Mouse (Mus musculus) gastrocnemius, adult 2 months (tissue): Measurements from ENCODE around the gene Gramd1b. TPM values are rescaled to one million over a fixed set of nuclear protein-coding genes. Genes with fewer than 3 reads are reported as not detected.
A peak's percentile ranks its signal among the peaks of the same experiment; 100 is the strongest.

Experiments used
- DNase-seq: peaks from one replicate; pipeline ENCODE4 v3.0.0; 2022
- H3K27ac ChIP-seq: fragments of 200-600 bp; 2 replicates; pipeline ENCODE4 v1.8.1; 2022; ENCODE audit warnings: mild to moderate bottlenecking
- H3K4me3 ChIP-seq: fragments of 200-600 bp; 2 replicates; pipeline ENCODE4 v1.8.1; 2022; ENCODE audit warnings: mild to moderate bottlenecking, moderate library complexity
- CTCF ChIP-seq: fragments of 200-600 bp; IDR thresholded peaks from 2 replicates; pipeline ENCODE4 v1.8.1; 2022; ENCODE audit warnings: antibody characterized with exemption, mild to moderate bottlenecking, moderate library complexity
- intact Hi-C: fragments of 180-260 bp; cut with DNase I; formaldehyde crosslinking; loops from one replicate; pipeline ENCODE4 v1.15.1; 2025
- total RNA-seq, 2 experiments: library from RNA; stranded (reverse); gene quantifications; 2 replicates each; pipeline ENCODE4 v1.2.3; 2021

Gramd1b gene
- total RNA-seq, 2 experiments from 2014 or later = 5.3 to 8.2 TPM

DNA sequence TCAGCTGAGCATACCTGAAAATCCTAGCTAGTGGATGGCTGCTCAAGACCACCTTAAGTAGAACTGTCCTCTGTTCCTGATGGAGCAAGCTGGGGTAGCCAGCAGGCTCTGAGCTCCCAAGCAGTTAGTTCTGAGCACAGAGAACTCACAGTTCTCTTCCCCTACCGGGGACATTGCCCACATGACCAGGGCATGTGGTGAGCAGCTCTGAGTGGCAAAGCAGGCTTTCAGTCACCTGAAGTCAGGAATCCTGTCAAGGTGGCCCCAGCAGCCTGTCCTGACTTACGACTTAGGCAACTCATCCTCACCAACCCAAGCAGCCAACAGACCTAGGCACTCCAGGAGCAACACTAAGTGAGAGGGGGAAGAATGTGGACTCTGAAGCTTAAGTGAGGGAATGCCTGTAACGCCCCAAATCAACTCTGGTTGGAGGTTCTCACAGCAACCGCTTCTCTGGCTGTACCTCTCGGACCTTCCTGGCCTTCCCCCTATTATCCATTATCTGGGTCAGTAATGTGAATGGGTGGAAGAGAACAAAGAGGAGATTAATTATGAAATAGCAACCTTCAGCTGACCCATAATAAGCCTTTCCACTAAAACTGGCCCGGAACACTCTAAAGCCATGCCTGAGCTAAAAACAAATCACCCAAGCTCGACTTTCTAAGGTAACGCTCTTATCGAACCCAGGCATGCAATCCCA lies 154.3 kb downstream of the Gramd1b start:
- Histone ChIP-seq H3K4me3 (no peak overlapping the region), H3K27ac (no peak overlapping the region)
- no peak for DNase-seq
- intact Hi-C loops = no loop called here
- no peak for TF ChIP-seq CTCF

DNA sequence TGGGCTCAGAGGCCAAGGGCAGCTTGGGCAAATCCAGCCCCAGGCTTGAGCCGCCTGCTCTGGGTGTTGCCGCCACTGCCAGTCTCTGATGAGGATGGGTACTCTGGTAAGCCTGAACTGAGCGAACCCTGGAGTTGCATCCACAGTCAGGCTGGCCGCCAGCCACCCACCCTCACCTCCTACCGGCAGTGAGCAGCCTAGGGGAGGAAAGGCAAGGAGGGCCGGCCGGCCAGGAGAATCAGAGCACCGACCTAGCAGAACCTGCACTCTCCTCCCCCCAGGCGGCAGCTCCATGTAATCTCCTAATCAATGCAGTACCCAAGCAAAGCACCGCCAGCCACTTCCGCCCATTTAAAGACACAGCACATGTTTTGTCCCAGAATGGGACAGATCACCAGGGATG lies 155.0 kb downstream of the Gramd1b start:
- DNase-seq = no peak
- Histone ChIP-seq H3K27ac (no peak overlapping the region), H3K4me3 (peak overlapping the region; percentile 5)
- intact Hi-C loops = no loop called here
- TF ChIP-seq CTCF = no peak

DNA sequence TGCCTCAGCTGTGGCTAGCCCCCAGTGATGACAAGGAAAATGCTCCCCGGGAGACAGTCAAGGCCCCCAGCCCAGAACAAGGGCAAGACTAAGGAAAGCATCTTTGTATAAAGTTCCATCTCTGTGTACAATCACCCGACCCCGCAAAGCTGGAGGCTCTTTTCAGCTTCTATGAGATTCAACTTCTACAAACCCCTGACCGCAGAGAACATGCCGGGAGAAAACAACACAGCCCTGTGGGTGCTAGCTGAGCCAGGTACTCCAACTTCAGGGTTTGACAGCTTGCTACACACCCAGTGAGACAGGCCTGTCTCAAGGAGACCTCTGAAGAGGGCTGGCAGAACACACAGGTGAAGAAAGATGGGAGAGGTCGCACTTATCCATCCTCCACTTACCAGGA lies 155.7 kb downstream of the Gramd1b start:
- DNase-seq = no peak
- Histone ChIP-seq H3K27ac (no peak overlapping the region), H3K4me3 (no peak overlapping the region)
- TF ChIP-seq CTCF = no peak
- intact Hi-C loops = no loop called here

GRCm38 (mm10) chr9:40374992-40375391 lies 156.2 kb downstream of the Gramd1b start:
- no peak for DNase-seq
- TF ChIP-seq CTCF = no peak
- no peak overlapping the region for H3K4me3 ChIP-seq
- no peak overlapping the region for H3K27ac ChIP-seq
- intact Hi-C loops = no loop called here

DNA sequence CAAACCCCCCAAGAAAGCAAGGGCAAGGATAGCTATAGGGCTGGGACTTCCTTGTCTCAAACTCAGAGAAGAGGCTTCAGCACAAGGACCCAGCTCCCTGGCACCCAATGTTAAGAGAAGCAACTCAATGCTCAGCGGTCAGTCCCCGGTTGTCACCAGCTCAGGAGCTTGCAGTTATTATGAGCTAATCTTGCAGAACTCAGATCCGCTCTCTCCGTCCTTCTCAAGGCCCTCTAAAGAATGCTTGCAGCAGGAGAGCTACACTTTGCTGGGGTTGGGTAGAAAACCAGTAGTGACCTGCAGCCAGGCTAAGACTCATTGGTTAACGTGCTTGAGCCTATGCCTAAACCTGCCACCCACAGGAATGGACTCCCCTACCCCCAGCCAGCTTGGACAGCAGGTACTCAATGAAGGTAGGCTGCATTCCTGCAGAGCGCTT lies 156.6 kb downstream of the Gramd1b start:
- Histone ChIP-seq H3K4me3 (no peak overlapping the region), H3K27ac (no peak overlapping the region)
- no peak for TF ChIP-seq CTCF
- no peak for DNase-seq
- intact Hi-C loops = no loop called here

DNA sequence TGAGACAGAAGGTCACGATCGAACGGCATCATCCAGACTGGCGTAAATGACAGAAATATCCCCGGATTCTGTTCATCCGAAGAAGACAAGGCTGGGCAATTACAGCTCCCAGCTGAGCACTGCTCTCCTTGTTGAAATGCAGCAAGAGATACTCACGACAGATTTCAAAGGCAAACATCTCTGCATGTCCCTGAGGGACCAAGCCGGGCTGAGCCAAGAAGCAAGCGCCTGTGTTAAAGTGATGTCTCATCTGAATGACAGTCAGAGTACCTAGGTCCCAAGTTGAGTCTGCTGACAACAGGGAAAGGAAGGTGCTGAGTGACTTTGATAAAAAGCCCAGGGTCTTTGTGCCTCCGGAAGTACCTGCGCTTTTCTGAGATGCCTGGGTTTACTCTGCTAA lies 157.1 kb downstream of the Gramd1b start:
- no peak for DNase-seq
- no peak for TF ChIP-seq CTCF
- Histone ChIP-seq H3K27ac (no peak overlapping the region), H3K4me3 (no peak overlapping the region)
- intact Hi-C loops = no loop called here

DNA sequence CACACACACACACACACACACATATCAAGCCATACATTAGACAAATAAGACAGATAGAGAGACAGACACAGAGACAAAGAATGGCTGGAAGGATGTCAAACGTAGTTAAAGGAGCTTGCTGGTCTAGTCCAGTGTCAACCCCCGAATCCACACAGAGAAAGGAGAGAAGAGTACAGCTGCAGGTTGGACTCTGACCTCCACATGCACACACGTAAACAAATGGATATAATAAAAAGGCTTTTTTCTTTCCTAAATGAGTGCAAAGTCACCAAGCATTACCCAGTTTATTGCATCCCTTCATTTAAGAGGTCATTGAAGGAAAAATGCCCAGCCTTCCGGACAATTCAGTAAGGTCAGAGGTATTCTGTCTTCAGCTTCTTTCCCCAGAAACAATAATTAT lies 161.0 kb downstream of the Gramd1b start:
- TF ChIP-seq CTCF = no peak
- no peak overlapping the region for H3K27ac ChIP-seq

DNA sequence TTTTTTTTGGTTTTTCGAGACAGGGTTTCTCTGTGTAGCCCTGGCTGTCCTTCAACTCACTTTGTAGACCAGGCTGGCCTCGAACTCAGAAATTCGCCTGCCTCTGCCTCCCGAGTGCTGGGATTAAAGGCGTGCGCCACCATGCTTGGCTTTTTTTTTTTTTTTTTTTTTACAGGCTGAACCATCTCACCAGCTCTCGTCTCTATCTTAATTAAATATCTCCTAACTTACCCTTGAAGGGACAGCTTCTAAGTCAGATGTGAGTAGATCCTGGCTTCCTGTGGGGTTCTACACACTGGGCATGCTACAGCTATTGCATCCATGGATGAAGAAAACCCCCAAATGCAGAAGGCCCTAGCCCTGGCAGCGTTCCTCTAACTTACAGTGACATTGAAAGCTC lies 164.4 kb downstream of the Gramd1b start:
- intact Hi-C loops = no loop called here
- H3K4me3 ChIP-seq = no peak overlapping the region
- DNase-seq = no peak
- no peak overlapping the region for H3K27ac ChIP-seq
- no peak for TF ChIP-seq CTCF

More for the DNA sequence above, 161.0 kb downstream of the Gramd1b start:
- no peak overlapping the region for H3K4me3 ChIP-seq
- DNase-seq = no peak
- intact Hi-C loops = no loop called here

- Histone ChIP-seq H3K27ac (no peak overlapping the region), H3K4me3 (no peak overlapping the region)
- TF ChIP-seq CTCF = no peak
- no peak for DNase-seq
- intact Hi-C loops = no loop called here
Observed at GRCm38 (mm10) chr9:40364312-40364711, 166.9 kb downstream of the Gramd1b start.

DNA sequence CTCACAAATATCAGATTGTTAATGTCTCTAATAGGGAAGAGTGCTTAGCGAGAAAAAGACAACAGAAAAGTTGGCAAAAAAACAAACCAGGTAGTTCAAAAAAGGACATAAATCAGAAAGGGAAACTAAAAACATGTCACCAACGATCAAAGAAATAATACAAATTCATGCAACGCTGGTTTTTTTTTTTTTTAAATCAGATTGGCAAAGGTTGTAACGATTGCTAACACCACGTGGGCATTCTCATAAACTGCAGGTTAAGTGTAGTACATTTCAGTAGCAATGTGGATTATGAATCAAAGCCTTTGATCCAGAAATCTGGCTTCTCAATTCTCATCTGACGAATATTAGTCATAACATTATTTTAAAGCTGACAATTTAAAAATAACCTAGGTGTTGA lies 169.2 kb downstream of the Gramd1b start:
- Histone ChIP-seq H3K27ac (no peak overlapping the region), H3K4me3 (no peak overlapping the region)
- intact Hi-C loops = no loop called here
- no peak for TF ChIP-seq CTCF
- DNase-seq = no peak

- intact Hi-C loops = no loop called here
- H3K27ac ChIP-seq = no peak overlapping the region; the same call in 1 of the 2 replicates
- no peak overlapping the region for H3K4me3 ChIP-seq
- no peak for TF ChIP-seq CTCF
- DNase-seq = no peak
Observed at GRCm38 (mm10) chr9:40358408-40358896, 172.7 kb downstream of the Gramd1b start.

DNA sequence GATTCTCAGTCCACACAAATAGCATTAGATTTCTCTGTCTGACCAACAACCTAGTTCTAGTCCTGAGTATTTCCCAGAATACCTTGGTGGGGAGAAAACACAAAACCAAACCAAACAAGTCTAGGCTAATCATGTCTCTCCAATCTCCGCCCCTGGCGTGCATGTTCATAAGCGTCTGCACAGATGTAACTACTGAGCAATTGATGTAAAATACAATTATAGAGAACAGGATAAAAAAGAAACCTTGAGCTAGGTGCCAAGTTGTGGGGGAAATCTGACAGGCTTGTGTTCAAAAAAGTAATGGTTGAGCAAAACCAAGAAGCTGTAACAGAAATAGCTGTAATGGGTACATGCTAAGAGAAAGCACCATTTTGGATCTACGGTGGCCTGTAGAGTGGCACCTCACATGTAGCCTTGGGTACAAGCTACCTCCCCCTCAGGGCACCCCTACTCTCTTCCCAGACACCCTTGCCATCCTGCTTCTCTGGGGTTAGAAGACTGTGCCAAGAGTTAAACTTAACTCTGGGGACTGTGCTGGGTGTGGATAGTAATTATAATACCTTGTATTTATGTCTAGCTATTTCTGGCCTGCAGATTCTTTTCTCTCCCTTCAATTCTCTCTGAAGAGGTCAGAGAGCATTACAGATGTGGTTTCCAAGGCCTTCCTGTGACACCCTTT lies 174.3 kb downstream of the Gramd1b start:
- intact Hi-C loops = no loop called here
- no peak overlapping the region for H3K27ac ChIP-seq
- TF ChIP-seq CTCF = no peak
- no peak for DNase-seq
- no peak overlapping the region for H3K4me3 ChIP-seq

DNA sequence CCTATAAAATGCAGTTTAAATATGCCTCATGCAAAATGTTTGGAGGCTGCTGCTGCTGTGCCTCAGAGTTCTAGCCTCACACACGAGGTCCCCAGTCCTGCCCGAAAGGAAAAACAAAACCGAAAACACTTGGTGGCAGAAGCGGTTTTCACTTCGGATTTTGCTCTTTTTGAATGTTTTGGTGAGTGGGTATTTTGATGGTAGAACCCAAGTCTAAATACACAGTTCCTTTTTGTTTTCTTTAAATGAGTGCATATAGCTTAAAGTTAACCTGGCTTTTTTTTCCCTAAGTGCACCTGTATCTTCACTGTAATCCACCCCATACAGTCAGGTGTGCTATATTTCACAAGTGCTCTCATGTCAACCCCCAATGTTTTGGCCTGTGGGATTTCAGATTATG lies 174.8 kb downstream of the Gramd1b start:
- DNase-seq = no peak
- TF ChIP-seq CTCF = no peak
- intact Hi-C loops = no loop called here
- H3K27ac ChIP-seq = no peak overlapping the region
- H3K4me3 ChIP-seq = no peak overlapping the region

- no peak overlapping the region for H3K4me3 ChIP-seq
- intact Hi-C loops = no loop called here
- no peak for TF ChIP-seq CTCF
- DNase-seq = no peak
- no peak overlapping the region for H3K27ac ChIP-seq
Observed at GRCm38 (mm10) chr9:40355406-40355805, 175.8 kb downstream of the Gramd1b start.
